Mouse (Mus musculus) liver, adult 2 months (tissue): ENCODE data around the gene Susd1. TPM values are rescaled to one million over a fixed set of nuclear protein-coding genes. Genes with fewer than 3 reads are reported as not detected.
A peak's percentile ranks its signal among the peaks of the same experiment; 100 is the strongest.

Experiments used
- DNase-seq: peaks from one replicate; pipeline ENCODE4 v3.0.0-alpha.2; 2011; ENCODE audit warnings: low read depth, low spot score; ENCODE audit errors: extremely low read depth
- H3K27ac ChIP-seq: fragments of 200-500 bp; replicated peaks from 2 replicates; pipeline ENCODE4 v1.5.1; 2012; ENCODE audit warnings: low read depth, mild to moderate bottlenecking, control low read depth, inconsistent platforms, low read length; ENCODE audit not compliant: insufficient read depth
- H3K27me3 ChIP-seq: fragments of 200-500 bp; 2 replicates; pipeline ENCODE4 v1.6.1; 2012; ENCODE audit warnings: mild to moderate bottlenecking, moderate library complexity, low read length, inconsistent platforms; ENCODE audit not compliant: control insufficient read depth, insufficient read depth
- H3K36me3 ChIP-seq: fragments of 200-500 bp; 2 replicates; pipeline ENCODE4 v1.6.1; 2012; ENCODE audit warnings: low read length, inconsistent platforms; ENCODE audit not compliant: control insufficient read depth, insufficient read depth
- H3K4me1 ChIP-seq: fragments of 200-500 bp; 2 replicates; pipeline ENCODE4 v1.6.1; 2011; ENCODE audit warnings: low read length; ENCODE audit not compliant: control insufficient read depth, insufficient read depth
- H3K4me3 ChIP-seq: fragments of 200-500 bp; 2 replicates; pipeline ENCODE4 v1.5.1; 2011; ENCODE audit warnings: low read depth, mild to moderate bottlenecking, control low read depth, low read length, moderate library complexity; ENCODE audit not compliant: insufficient read depth
- H3K79me2 ChIP-seq: fragments of 200-500 bp; 2 replicates; pipeline ENCODE4 v1.6.1; 2012; ENCODE audit warnings: inconsistent platforms, mild to moderate bottlenecking, low read length, moderate library complexity; ENCODE audit not compliant: control insufficient read depth, insufficient read depth
- H3K9ac ChIP-seq: fragments of 200-500 bp; 2 replicates; pipeline ENCODE4 v1.6.1; 2012; ENCODE audit warnings: low read depth, mild to moderate bottlenecking, control low read depth, inconsistent platforms, low read length
- CTCF ChIP-seq: fragments of 200-500 bp; IDR thresholded peaks from 2 replicates; pipeline ENCODE4 v1.5.1; 2011; ENCODE audit warnings: low read depth, low read length, control low read depth
- POLR2A ChIP-seq: fragments of 200-500 bp; IDR thresholded peaks from 2 replicates; pipeline ENCODE4 v1.6.1; 2011; ENCODE audit warnings: low read length, control low read depth; ENCODE audit not compliant: insufficient read depth; ENCODE audit errors: extremely low read depth
- WGBS: fragments of 180-500 bp; shearing (Covaris S2); methylation state at CpG from one replicate; pipeline ENCODE4 v1.1.7; 2018; 5-methylcytosine and 5-hydroxymethylcytosine counted together
- polyA plus RNA-seq: library from polyadenylated mRNA; depleted of rRNA; stranded (reverse); fragments of >200 nt; gene quantifications from 2 replicates; pipeline ENCODE4 v1.2.3, GENCODE M21; 2012
- total RNA-seq: library from RNA; depleted of rRNA; stranded (reverse); fragments of >200 nt; gene quantifications from 2 replicates; pipeline ENCODE4 v1.2.3, GENCODE M21; 2014

Susd1 gene
- total and polyA plus RNA-seq, 2 experiments, result 5.5 to 9.7 TPM

DNA sequence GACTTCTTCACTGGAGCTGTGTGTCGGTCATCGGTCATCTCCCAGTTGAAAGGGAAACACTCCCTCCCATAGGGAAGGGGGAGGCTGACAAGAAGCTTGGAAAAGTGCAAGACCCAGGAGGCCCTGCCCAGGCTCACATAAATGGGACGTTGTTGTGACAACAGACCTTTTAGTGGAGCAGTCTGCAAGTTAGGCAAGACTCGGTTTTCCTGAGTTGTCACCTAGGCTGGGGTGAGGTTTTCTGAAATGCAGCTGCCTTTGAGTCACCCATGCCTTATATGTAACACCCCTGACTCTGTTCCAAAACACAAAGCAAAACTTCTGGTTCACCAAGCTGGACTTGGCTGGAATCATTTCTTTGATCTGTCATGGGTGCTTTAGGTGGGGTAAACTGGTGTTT lies 39.1 kb downstream of the Susd1 start:
- H3K9ac ChIP-seq, result no peak overlapping the region
- WGBS, result 79% methylated on average over 4 of the region's 4 CpGs
- no peaks in the 10 kb centered on the region for H3K4me1 ChIP-seq
- no peaks in the 10 kb centered on the region for H3K27me3 ChIP-seq
- H3K36me3 ChIP-seq, result no peaks in the 10 kb centered on the region
- no peak overlapping the region for H3K4me3 ChIP-seq
- no peaks in the 10 kb centered on the region for H3K79me2 ChIP-seq
- no peak for DNase-seq
- TF ChIP-seq POLR2A, result no peak
- no peak for TF ChIP-seq CTCF
- no peak overlapping the region for H3K27ac ChIP-seq

DNA sequence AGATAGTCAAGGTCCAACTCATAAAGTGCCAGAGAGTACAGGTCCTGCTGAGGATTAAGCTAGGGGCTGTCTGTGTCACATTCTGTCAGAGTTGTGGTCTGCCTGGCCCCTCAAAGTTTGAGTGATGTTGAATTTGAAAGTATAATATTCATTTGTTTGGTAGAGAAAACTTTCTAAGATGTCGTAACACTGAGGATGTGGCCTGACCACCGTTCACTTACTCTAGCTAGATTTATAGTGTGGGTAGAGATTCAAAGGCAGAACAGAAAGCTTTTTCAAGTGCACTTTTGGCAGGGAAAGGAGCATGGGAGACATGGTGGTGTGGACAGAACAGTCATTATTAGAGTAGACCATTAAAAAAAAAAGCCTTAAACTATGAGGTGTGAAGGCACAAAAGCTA lies 42.9 kb downstream of the Susd1 start:
- Histone ChIP-seq H3K36me3 (no peaks in the 10 kb centered on the region), H3K4me3 (no peak overlapping the region), H3K4me1 (no peaks in the 10 kb centered on the region), H3K9ac (no peak overlapping the region), H3K79me2 (no peaks in the 10 kb centered on the region), H3K27me3 (no peaks in the 10 kb centered on the region), H3K27ac (no peak overlapping the region)
- no peak for DNase-seq
- 89% methylated on average over 2 of the region's 2 CpGs for WGBS
- no peak for TF ChIP-seq POLR2A
- TF ChIP-seq CTCF, result no peak

DNA sequence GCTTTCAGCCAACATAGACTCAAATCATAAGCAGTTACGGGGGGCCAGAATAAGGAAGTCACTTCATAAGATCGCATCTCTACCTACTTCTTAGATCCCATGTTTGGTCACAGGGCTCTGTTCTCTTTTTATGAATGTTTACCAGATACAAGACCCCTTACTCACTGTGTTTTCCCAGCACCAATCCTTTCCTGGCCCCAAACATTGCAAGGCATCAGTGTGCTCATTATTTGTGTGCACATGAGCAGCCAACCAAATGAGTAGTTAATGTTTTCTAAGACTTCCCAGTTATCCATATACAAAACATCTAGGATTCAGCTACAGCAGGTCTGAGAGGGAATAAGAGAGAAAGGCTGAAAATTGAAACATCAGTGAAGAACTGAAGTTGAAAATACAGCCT lies 44.3 kb downstream of the Susd1 start:
- no peak overlapping the region for H3K9ac ChIP-seq
- DNase-seq, result no peak
- TF ChIP-seq CTCF, result no peak
- no peak for TF ChIP-seq POLR2A
- no peak overlapping the region for H3K27ac ChIP-seq
- no peaks in the 10 kb centered on the region for H3K27me3 ChIP-seq
- H3K4me1 ChIP-seq, result no peaks in the 10 kb centered on the region
- WGBS, result 96% methylated on average over 2 of the region's 2 CpGs
- H3K4me3 ChIP-seq, result no peak overlapping the region
- H3K36me3 ChIP-seq, result no peaks in the 10 kb centered on the region
- no peaks in the 10 kb centered on the region for H3K79me2 ChIP-seq

DNA sequence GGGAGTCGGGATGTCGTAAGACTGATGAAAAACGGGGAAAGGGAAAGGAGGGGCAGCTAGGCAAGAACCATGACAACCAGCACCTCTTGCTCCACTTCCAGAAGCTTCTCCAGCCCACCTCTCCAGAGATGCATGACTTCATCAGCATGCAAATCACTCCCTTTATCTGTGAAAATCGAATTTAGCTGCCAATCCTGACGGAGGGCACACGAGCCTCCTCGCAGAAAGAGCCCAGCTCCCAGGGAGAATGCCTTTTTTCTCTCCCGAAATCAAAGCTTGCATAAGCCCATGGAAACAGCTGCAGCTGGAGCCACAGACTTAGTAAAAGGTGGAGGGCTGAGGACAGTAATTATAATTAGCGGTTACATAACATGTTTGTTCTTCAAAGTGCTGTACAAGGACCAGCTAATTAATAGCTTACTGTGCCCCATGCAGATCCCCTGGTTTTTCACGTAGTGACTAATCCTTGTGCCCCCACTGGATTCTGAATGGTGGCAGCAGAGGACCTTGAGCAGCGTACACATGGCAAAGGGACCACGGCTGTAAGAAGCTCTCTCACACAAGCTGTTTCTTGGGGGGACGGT lies 49.9 kb downstream of the Susd1 start:
- DNase-seq, result peak; percentile 4
- WGBS, result 39% methylated on average over 13 of the region's 13 CpGs
- no peak for TF ChIP-seq POLR2A
- TF ChIP-seq CTCF, result no peak
- Histone ChIP-seq H3K79me2 (no peaks in the 10 kb centered on the region), H3K9ac (no peak overlapping the region), H3K27me3 (no peaks in the 10 kb centered on the region), H3K4me3 (no peak overlapping the region), H3K27ac (no peak overlapping the region), H3K4me1 (peaks cover 4% of the 10 kb centered on the region; the same call in 1 of the 2 replicates), H3K36me3 (no peaks in the 10 kb centered on the region)

DNA sequence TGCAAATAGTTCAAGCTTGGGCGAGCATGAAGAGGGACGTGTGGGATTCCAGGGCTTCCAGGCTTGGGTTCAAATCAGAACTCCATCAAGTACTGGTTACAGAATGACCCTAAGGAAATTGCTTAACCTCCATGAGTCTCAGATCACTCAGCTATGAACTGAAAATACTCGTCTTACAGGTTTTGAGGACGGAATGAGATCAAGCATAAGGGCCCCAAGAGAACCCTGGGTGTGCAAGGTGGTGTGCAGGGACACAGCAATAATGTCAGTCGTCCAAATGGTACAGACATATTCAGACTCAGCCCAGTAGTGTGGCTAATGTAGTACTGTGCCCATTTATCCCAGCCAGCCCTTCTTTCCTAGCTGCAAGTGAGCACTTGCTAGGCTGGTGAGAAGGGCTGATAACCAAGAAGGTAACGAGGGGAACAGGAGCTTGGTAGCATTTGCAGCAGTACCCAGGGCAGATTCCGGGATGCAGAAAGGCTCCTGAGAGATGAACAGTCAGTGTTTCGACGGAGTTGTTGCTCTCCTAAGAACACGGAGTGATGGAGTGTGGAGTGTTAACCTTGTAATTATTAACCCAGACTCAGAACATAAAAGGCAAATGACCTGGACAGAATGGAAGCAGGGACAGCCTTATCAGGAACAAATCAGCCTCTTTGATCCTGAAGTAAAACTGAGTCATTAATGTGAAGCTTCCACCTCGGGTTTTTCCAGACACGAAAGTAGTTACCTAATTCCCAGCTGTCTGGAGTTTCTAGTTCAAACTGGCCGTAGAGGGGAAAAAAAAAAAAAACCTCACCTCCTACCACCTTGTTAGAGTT lies 50.8 kb downstream of the Susd1 start:
- WGBS, result 51% methylated on average over 13 of the region's 13 CpGs
- Histone ChIP-seq H3K27me3 (no peaks in the 10 kb centered on the region), H3K9ac (no peak overlapping the region), H3K4me3 (no peak overlapping the region), H3K79me2 (no peaks in the 10 kb centered on the region), H3K4me1 (peaks cover 4% of the 10 kb centered on the region; the same call in 1 of the 2 replicates), H3K27ac (no peak overlapping the region), H3K36me3 (no peaks in the 10 kb centered on the region)
- TF ChIP-seq POLR2A, result no peak
- no peak for TF ChIP-seq CTCF
- DNase-seq, result peak; percentile 78
